Mouse (Mus musculus): ENCODE data around the gene Zfp872. TPM values are rescaled to one million over a fixed set of nuclear protein-coding genes. Genes with fewer than 3 reads are reported as not detected.

The Zfp872 gene
- polyA plus RNA-seq, 1 experiment from 2014 or later = 0.58 TPM

DNA sequence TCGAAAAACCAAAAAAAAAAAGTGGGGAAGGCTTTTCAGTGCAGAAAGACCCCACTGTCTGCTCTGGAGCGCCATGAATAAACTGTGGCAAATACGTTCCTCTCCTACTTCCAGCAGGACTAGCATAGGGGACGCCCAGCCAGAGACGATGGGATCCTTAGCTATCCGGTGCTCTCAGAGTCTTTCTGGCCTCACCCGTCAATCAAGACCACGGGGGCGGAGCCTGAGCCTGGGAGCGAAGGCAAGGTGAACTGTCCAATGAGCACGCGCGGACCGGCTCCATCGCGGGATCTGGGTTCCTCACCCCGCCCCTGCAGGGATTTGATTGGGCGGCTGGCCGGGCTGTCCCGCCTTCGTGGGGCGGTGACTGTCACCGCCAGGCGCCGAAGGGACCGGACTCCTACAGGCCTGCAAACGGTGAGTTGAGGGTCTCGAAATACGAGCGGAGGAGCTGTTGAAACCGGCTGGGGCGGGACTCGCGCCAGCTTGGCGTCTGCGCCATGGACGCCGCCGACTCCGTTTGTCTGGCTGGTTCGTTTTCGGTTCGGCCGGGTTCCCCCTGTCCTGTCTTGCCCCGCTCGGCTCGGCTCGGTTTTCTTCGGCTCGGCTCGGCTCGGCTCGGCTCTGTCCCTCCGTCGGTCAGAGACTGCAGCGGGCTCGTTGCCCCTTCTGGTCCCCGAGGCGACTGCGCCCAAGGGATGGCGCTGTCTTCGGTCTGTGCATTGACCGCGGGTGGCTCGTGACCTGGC is 31.2 kb upstream of the Zfp872 start, which contains the start of gene Pigyl:
Gene Pigyl (plus strand): TSS at position 350 of the 749 bp plus-strand sequence.
- under 1% methylated on average over 65 of the region's 65 CpGs for WGBS
- H3K4me2 ChIP-seq = peak within 1 kb of the TSS; percentile 66
- H3K27me3 ChIP-seq (replicated peaks) = no peaks in the 10 kb centered on the region
- ATAC-seq (ENCODE audit: low FRiP score) = peak; percentile 98
- H3K4me1 ChIP-seq = peaks cover 22% of the 10 kb centered on the region
- H3K36me3 ChIP-seq = no peaks in the 10 kb centered on the region; the same call in 1 of the 2 replicates
- H3K4me3 ChIP-seq (replicated peaks) = peak within 1 kb of the TSS; percentile 78
- H3K27ac ChIP-seq (replicated peaks) = peak within 1 kb of the TSS; percentile 96
- no peaks in the 10 kb centered on the region for H3K9me3 ChIP-seq (replicated peaks)
- peak within 1 kb of the TSS; percentile 86 for H3K9ac ChIP-seq (replicated peaks)

DNA sequence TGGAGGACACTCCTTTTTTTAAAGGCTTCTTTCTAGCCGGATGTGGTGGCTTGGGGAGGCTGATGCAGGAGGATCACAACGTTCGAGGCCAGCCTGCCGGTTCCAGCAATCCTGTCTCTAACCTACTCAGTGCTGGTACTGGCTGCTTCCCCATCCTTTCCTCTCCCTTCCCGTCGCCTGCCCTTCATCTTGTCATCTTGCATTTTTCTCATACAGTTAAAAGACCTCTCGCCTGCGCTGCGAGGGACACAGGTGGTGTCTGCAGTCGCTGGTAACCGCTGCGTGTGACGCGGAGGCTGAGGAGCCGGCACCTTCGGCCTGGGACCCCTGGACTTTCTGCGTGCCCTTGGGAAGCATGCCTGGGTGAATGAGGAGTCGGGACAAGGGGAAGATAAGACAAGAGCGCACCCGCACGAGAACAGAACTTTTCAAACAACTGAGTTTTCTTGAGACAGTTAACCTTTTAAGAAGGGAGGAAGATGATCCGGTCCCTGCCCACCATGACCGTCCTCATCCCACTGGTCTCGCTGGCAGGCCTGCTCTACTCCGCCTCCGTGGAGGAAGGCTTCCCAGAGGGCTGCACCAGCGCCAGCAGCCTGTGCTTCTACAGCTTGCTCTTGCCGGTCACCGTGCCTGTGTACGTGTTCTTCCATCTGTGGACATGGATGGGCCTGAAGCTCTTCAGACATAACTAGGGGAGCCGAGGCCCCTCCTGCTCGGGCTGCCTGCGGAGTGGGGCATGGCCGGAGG is 30.2 kb upstream of the Zfp872 start:
- Histone ChIP-seq H3K9me3 (replicated peaks) (no peaks in the 10 kb centered on the region), H3K27ac (replicated peaks) (peak overlapping the region; percentile 96), H3K4me3 (replicated peaks) (peak overlapping the region; percentile 78), H3K27me3 (replicated peaks) (no peaks in the 10 kb centered on the region), H3K4me2 (peak overlapping the region; percentile 66), H3K36me3 (no peaks in the 10 kb centered on the region; the same call in 1 of the 2 replicates), H3K9ac (replicated peaks) (peak overlapping the region; percentile 86), H3K4me1 (peaks cover 22% of the 10 kb centered on the region)
- ATAC-seq (ENCODE audit: low FRiP score) = no peak
- 65% methylated on average over 34 of the region's 34 CpGs for WGBS

DNA sequence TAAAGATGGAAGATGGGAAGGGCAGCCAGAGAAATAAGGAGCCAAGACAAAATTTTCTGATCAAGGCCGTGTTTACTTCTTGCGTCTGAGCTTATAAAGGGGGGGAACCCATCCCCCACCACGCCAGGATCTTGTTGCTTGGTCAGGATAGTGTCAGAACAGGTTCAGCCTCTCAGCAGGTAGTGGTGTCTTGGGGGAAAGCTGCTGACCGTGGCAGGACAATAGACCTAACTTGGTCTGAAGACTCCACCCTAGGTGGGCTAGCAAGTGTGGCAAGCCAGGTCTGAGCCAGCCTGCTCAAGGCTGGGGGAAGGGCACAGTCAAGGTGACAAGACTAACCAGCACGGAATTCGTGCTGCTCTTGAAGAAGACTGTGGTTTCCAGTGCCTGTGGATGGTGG is 26.6 kb upstream of the Zfp872 start:
- Histone ChIP-seq H3K36me3 (no peaks in the 10 kb centered on the region; the same call in 1 of the 2 replicates), H3K27me3 (replicated peaks) (no peaks in the 10 kb centered on the region), H3K9me3 (replicated peaks) (no peaks in the 10 kb centered on the region), H3K4me3 (replicated peaks) (no peak overlapping the region), H3K9ac (replicated peaks) (no peak overlapping the region), H3K4me1 (peaks cover 20% of the 10 kb centered on the region), H3K4me2 (no peak overlapping the region), H3K27ac (replicated peaks) (no peak overlapping the region)
- whole genome bisulfite sequencing = 44% methylated on average over 6 of the region's 6 CpGs
- ATAC-seq (ENCODE audit: low FRiP score) = no peak

DNA sequence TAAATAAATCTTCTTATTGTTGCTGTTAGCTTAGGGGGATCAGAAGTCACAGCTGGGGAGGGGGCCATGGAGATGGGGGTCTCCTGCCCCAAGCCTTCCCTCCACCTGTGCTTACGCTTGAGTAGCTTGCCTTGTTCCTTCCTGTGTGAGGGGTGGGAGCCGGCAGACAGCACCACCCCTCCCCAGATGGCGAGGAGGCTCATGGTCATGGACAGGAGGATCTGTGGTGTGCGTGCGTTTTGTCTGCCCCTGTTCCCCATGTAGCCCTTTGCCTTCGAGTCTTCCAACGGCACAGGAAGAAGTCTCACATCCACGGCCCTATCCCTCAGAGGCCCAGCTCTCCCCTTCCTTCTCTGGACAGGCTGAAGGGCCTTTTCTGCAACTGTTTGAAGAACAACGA is 25.6 kb upstream of the Zfp872 start:
- WGBS = 83% methylated on average over 9 of the region's 9 CpGs
- H3K9me3 ChIP-seq (replicated peaks) = no peaks in the 10 kb centered on the region
- no peaks in the 10 kb centered on the region; the same call in 1 of the 2 replicates for H3K36me3 ChIP-seq
- H3K4me2 ChIP-seq = no peak overlapping the region
- H3K27ac ChIP-seq (replicated peaks) = no peak overlapping the region
- ATAC-seq (ENCODE audit: low FRiP score) = no peak
- no peak overlapping the region for H3K4me3 ChIP-seq (replicated peaks)
- no peaks in the 10 kb centered on the region for H3K27me3 ChIP-seq (replicated peaks)
- H3K9ac ChIP-seq (replicated peaks) = no peak overlapping the region
- H3K4me1 ChIP-seq = peaks cover 18% of the 10 kb centered on the region

DNA sequence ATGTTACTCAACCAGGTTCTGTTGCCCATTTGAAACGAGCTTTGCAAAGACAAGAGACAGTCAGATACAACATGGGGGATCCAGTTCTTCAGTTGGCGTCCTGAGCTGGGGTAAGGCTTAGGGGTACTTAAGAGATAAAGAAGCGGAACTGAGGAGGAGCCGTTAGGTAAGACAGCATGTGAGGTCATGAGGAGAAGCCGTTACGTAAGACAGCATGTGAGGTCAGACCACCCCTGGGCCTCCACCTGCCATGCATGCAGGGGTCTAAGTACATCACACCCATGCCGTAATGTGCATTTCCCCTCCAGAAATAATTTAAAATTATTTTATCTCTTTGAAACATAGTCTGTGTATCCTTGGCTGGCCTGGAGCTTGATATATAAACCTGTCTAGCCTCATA is 25.0 kb upstream of the Zfp872 start:
- ATAC-seq (ENCODE audit: low FRiP score) = no peak
- no peak overlapping the region for H3K27ac ChIP-seq (replicated peaks)
- peaks cover 12% of the 10 kb centered on the region for H3K4me1 ChIP-seq
- no peak overlapping the region for H3K4me2 ChIP-seq
- no peak overlapping the region for H3K4me3 ChIP-seq (replicated peaks)
- 87% methylated on average over 7 of the region's 7 CpGs for WGBS
- no peaks in the 10 kb centered on the region for H3K27me3 ChIP-seq (replicated peaks)
- H3K9me3 ChIP-seq (replicated peaks) = no peaks in the 10 kb centered on the region
- H3K9ac ChIP-seq (replicated peaks) = no peak overlapping the region
- H3K36me3 ChIP-seq = no peaks in the 10 kb centered on the region; the same call in 1 of the 2 replicates

DNA sequence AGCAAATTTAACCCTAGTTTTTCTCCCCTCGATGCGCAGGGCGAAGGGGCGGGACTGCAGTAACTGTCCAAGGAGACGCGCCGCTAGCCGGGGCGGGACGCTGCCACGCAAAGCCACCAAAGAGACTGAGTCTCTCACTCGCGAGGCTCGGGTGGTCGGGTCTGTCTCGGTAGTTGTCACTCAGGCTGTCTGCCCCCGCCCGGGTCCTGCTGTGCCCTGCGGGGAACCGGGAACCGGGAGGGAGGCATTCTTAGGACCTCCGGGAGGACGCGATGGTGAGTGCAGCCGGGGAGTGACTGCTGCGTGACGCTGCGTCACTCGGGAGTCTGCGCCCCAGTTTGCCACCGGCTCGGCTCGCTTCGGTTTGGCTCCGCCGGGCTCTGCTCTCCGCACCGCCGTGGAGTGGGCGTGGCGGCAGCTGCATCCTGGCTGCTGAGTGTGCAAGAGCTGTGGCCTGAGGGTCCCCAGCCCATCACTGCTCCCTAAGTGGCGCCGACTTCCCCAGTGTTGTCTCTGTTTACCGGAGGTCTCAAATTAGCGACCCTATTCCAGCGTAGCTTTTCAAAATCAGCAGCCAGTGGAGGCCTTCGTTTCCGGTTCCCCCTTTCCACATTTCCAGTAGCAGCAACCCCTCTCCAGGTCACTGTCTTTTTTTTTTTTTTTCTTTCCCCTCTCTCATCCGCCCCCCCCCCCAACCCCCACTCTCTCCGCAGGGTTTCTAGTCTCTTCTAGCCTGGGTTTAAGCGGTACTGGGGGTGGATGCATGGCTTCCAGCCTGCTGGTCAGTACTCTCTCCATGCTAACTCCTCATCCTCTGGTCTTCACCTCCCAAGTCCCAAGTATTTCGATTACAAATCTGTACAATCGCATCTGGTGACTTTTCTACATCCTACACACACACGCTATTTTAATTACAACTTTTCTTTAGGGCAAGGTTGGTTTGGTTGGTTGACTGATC is 22.9 kb upstream of the Zfp872 start:
- Histone ChIP-seq H3K4me2 (peak overlapping the region; percentile 90), H3K27ac (replicated peaks) (peak overlapping the region; percentile 85), H3K36me3 (no peaks in the 10 kb centered on the region), H3K9ac (replicated peaks) (peak overlapping the region; percentile 74), H3K4me3 (replicated peaks) (peak overlapping the region; percentile 61), H3K4me1 (peaks cover 5% of the 10 kb centered on the region; the same call in 1 of the 2 replicates), H3K9me3 (replicated peaks) (no peaks in the 10 kb centered on the region), H3K27me3 (replicated peaks) (no peaks in the 10 kb centered on the region)
- ATAC-seq (ENCODE audit: low FRiP score) = peak; percentile 90
- 2% methylated on average over 53 of the region's 54 CpGs for WGBS

DNA sequence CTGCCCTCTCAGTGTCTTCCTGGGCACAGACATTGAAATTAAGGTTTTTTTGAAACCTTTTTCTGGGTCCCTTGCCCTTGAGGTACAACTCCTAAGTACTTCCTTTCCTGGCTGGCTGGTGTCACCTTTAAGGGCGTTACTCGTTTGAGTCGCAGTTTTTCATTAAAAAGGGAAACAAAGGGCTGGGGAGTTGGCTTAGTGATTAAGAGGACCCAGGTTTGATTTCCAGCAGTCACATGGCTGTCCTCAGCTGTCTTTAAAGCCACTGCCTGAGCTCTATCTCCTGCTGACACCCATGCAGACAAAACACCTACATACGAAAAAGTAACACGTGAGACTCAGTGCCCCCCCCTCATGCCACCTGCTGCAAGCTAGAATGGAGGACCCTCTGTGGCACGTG is 21.9 kb upstream of the Zfp872 start:
- no peak for ATAC-seq (ENCODE audit: low FRiP score)
- 60% methylated on average over 6 of the region's 6 CpGs for WGBS

DNA sequence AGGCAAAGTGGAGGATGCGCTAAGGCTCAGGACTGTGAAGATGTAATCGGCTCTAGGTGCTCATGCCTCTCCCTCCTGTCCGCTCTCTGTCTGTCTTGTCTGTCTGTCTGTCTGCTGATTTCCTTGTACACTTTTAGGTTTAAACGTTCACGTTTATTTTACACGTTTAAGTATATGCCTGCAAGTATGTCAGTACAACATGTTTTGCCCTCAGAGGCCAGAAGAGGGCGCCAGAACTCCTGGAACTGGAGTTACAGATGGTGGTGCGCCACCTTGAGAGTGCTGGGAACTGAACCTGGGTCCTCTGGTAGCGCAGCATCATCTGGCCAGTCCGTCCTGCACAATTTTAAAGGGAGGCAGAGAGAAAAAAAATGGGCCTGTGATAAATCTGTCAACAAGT is 21.2 kb upstream of the Zfp872 start:
- no peak overlapping the region for H3K9ac ChIP-seq (replicated peaks)
- peaks cover 5% of the 10 kb centered on the region; the same call in 1 of the 2 replicates for H3K4me1 ChIP-seq
- H3K9me3 ChIP-seq (replicated peaks) = no peaks in the 10 kb centered on the region
- H3K27me3 ChIP-seq (replicated peaks) = no peaks in the 10 kb centered on the region
- WGBS = 94% methylated on average over 10 of the region's 10 CpGs
- ATAC-seq (ENCODE audit: low FRiP score) = no peak
- no peak overlapping the region for H3K4me3 ChIP-seq (replicated peaks)
- no peak overlapping the region for H3K27ac ChIP-seq (replicated peaks)
- H3K4me2 ChIP-seq = no peak overlapping the region
- no peaks in the 10 kb centered on the region for H3K36me3 ChIP-seq

More for the DNA sequence above, 21.9 kb upstream of the Zfp872 start:
- H3K27me3 ChIP-seq (replicated peaks) = no peaks in the 10 kb centered on the region
- no peaks in the 10 kb centered on the region for H3K36me3 ChIP-seq
- no peak overlapping the region; the same call in 1 of the 2 replicates for H3K4me2 ChIP-seq
- peaks cover 5% of the 10 kb centered on the region; the same call in 1 of the 2 replicates for H3K4me1 ChIP-seq
- no peak overlapping the region for H3K27ac ChIP-seq (replicated peaks)
- H3K9me3 ChIP-seq (replicated peaks) = no peaks in the 10 kb centered on the region
- no peak overlapping the region for H3K4me3 ChIP-seq (replicated peaks)
- no peak overlapping the region for H3K9ac ChIP-seq (replicated peaks)

DNA sequence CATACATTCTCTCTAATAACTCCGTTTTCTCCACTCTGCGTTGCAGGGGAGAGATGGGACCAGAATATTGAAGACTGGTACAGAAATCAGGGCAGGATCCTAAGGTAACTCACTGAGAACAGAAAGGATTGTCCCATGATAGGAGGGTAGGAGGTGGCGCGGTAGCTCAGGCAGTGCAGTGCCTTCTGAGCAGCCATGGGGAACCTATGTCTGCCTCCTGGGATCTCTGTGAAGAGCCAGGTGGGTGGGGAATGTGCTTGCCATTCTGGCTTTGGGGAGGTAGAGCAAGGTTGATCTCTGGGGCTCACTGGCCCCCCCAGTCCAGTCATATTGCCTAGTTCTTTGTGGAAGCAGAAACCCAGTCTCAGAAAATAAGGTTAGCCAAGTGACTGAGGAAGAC is 20.1 kb upstream of the Zfp872 start:
- Histone ChIP-seq H3K4me1 (peaks cover 5% of the 10 kb centered on the region; the same call in 1 of the 2 replicates), H3K9ac (replicated peaks) (no peak overlapping the region), H3K4me3 (replicated peaks) (no peak overlapping the region), H3K4me2 (no peak overlapping the region), H3K27ac (replicated peaks) (no peak overlapping the region), H3K9me3 (replicated peaks) (no peaks in the 10 kb centered on the region), H3K36me3 (no peaks in the 10 kb centered on the region), H3K27me3 (replicated peaks) (no peaks in the 10 kb centered on the region)
- ATAC-seq (ENCODE audit: low FRiP score) = no peak
- 98% methylated on average over 4 of the region's 4 CpGs for WGBS

DNA sequence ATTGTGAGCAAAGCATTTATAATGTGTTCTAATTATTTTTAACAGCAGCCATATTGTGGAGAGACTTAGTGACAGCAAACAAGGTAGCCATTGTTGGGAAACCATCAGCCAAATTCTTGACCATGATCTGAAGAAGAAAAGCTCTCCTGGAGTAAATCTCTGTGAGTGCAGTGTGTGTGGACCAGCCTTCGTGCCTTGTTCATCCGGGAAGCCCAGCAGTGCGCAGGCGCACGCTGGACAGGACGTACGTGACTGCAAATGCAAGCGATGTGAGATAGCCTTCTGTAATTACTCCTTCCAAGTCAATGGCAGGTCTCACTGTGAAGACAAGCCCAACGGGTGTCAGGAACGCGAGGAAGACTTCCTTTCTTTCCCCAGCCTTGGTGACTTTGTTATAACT is 18.6 kb upstream of the Zfp872 start:
- peaks cover 5% of the 10 kb centered on the region; the same call in 1 of the 2 replicates for H3K4me1 ChIP-seq
- no peak overlapping the region for H3K4me3 ChIP-seq (replicated peaks)
- no peaks in the 10 kb centered on the region for H3K27me3 ChIP-seq (replicated peaks)
- H3K4me2 ChIP-seq = no peak overlapping the region
- H3K9ac ChIP-seq (replicated peaks) = no peak overlapping the region
- no peaks in the 10 kb centered on the region for H3K9me3 ChIP-seq (replicated peaks)
- 92% methylated on average over 11 of the region's 11 CpGs for WGBS
- no peaks in the 10 kb centered on the region for H3K36me3 ChIP-seq
- H3K27ac ChIP-seq (replicated peaks) = no peak overlapping the region
- ATAC-seq (ENCODE audit: low FRiP score) = no peak

DNA sequence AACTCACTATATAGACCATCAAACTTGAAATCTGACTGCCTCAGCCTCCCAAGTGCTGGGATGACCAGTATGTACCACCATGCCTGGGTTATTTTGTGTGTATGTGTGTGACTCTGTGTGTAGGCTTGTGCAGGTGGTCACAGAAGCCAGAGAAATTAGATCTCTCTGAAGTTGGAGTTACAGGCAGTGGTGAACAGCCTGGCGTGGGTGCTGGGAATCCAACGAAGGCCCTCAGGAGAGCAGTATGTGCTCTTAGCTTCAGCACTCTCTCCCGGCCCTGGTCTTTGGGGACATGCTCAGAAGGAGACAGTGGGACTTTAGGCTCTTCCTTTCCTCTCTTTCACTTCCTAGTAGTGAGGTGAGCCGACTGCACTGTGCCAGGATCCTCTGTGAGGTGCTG is 15.6 kb upstream of the Zfp872 start:
- no peaks in the 10 kb centered on the region for H3K27me3 ChIP-seq (replicated peaks)
- H3K4me1 ChIP-seq = no peaks in the 10 kb centered on the region
- no peak overlapping the region for H3K9ac ChIP-seq (replicated peaks)
- no peak overlapping the region for H3K27ac ChIP-seq (replicated peaks)
- no peaks in the 10 kb centered on the region for H3K36me3 ChIP-seq
- no peaks in the 10 kb centered on the region for H3K9me3 ChIP-seq (replicated peaks)
- no peak overlapping the region for H3K4me2 ChIP-seq
- ATAC-seq (ENCODE audit: low FRiP score) = no peak
- WGBS = 86% methylated on average over 4 of the region's 4 CpGs
- H3K4me3 ChIP-seq (replicated peaks) = no peak overlapping the region

Measured in neural tube, embryonic 15.5 days (tissue).